Mouse (Mus musculus): Measurements from ENCODE around the gene Syce2. TPM values are rescaled to one million over a fixed set of nuclear protein-coding genes. Genes with fewer than 3 reads are reported as not detected.
A peak's percentile ranks its signal among the peaks of the same experiment; 100 is the strongest.

The Syce2 gene
- polyA plus RNA-seq, 1 experiment from 2014 or later, result 35.4 TPM

DNA sequence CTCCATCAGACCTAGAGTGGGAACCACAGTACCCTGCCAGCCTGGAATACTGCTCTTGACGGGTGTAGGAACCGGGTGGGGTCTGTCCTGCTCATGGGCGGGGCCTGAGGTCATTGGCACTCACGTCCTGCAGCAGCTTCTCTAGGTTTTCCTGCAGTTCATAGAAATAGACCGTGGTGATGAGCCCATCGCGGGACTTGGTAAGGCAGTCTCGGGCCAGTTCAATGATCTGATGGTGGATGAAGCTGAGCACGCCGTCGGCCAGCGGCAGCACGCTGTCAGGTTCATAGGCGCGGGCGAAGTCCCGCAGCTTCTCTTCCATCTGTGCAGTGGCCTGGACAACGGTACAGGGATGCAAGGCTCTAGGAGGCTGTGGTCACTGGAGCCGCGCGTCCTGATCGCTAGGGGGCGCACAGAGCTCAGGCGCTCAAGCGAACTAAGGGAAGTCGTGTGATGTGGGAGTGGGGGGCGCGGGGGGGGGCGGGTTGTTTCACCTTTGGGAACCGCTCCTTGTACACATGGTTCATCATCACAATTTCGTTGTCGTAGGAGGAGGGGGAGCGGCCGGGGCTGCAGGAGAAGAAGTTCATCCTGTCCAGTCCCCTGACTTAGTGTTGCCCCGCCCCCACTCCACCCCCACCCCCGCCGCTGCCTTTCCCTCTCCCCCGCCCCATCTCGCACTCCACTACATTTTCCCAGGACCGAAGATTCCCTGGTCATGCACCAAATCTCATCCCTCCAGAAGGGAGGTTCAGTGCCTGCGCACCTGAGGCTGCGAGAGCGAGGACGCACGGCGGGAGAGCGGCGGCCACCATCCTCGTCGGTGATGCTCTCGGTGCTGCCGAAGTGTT lies 56.8 kb downstream of the Syce2 start:
- Histone ChIP-seq H3K9ac (ENCODE audit: low read length) (no peak overlapping the region), H3K9me3 (replicated peaks; ENCODE audit: control insufficient read depth, low read length) (no peaks in the 10 kb centered on the region), H3K4me3 (ENCODE audit: low read length) (peak overlapping the region; percentile 33), H3K4me1 (ENCODE audit: control insufficient read depth, insufficient read depth, low read length) (peaks cover 7% of the 10 kb centered on the region), H3K4me2 (ENCODE audit: low read depth, low read length) (peak overlapping the region; percentile 59), H3K27ac (ENCODE audit: low read length) (no peak overlapping the region), H3K36me3 (ENCODE audit: control insufficient read depth, insufficient read depth) (no peaks in the 10 kb centered on the region), H3K27me3 (ENCODE audit: control insufficient read depth, insufficient read depth, low read length) (peaks cover 52% of the 10 kb centered on the region)
- 4% methylated on average over 48 of the region's 52 CpGs for WGBS
- peak; percentile 52; the same call in 1 of the 2 replicates for ATAC-seq (replicated peaks; ENCODE audit: extremely low read depth, insufficient read depth, low FRiP score)

DNA sequence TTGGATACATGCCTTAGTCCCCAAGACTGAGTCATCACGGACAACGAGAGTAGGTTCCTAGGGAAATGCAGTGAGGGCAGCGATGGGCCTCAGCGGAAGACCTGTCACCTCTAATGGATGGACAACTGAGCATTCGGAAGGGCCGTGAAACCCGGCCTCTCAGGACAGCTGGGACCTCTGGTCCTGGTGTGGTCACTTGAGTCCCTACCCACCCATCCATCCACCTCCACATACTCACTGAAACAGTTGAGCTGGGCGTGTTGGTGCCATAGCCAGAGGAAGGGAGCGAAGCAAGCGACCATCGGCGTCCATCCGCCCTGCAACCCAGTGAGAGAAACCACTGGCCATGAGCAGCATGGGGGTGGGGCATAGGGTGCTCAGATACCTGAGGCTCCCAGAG lies 58.7 kb downstream of the Syce2 start:
- H3K27ac ChIP-seq (ENCODE audit: low read length), result no peak overlapping the region
- H3K9me3 ChIP-seq (replicated peaks; ENCODE audit: control insufficient read depth, low read length), result no peaks in the 10 kb centered on the region
- WGBS, result 77% methylated on average over 13 of the region's 13 CpGs
- no peak for ATAC-seq (replicated peaks; ENCODE audit: extremely low read depth, insufficient read depth, low FRiP score)
- no peak overlapping the region for H3K4me2 ChIP-seq (ENCODE audit: low read depth, low read length)
- no peak overlapping the region for H3K4me3 ChIP-seq (ENCODE audit: low read length)
- H3K36me3 ChIP-seq (ENCODE audit: control insufficient read depth, insufficient read depth), result no peaks in the 10 kb centered on the region
- H3K27me3 ChIP-seq (ENCODE audit: control insufficient read depth, insufficient read depth, low read length), result peaks cover 60% of the 10 kb centered on the region
- no peak overlapping the region for H3K9ac ChIP-seq (ENCODE audit: low read length)
- H3K4me1 ChIP-seq (ENCODE audit: control insufficient read depth, insufficient read depth, low read length), result peaks cover 7% of the 10 kb centered on the region

DNA sequence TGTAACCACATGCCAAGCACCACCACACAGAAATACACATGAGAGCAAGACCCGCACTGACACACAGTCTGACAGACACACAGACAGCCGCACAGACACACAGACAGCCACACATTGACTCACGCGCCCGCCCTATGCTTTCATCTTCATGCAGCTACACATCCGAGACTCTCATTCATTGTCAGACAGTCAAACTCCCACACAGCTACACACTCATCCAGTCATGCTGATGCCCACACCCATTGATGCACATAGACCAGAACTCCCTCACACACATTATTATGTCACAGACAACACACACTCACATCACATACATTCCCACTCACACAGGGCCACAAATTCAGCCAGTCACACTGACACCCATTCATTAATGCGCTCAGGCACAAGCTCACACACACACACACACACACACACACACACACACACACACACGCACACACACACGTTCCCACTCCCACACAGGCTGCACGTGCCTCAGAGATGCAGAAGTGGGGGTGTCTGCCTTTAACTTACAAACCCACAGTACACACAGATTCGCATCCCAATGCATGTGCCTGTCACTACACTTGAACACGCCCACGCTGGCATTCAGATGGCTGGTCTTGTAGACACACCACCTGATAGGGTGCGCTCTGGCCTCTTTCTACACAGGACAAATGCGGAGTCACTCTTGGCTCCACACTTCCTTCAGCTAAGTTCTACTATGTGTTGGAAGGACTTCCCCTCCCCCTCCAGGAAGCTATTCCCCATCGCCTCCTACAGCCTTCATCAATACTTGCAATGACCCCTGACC lies 62.1 kb downstream of the Syce2 start:
- H3K9me3 ChIP-seq (replicated peaks; ENCODE audit: control insufficient read depth, low read length), result no peaks in the 10 kb centered on the region
- H3K4me3 ChIP-seq (ENCODE audit: low read length), result no peak overlapping the region
- no peaks in the 10 kb centered on the region for H3K36me3 ChIP-seq (ENCODE audit: control insufficient read depth, insufficient read depth)
- H3K27me3 ChIP-seq (ENCODE audit: control insufficient read depth, insufficient read depth, low read length), result peaks cover 79% of the 10 kb centered on the region
- H3K4me2 ChIP-seq (ENCODE audit: low read depth, low read length), result no peak overlapping the region
- ATAC-seq (replicated peaks; ENCODE audit: extremely low read depth, insufficient read depth, low FRiP score), result no peak
- H3K4me1 ChIP-seq (ENCODE audit: control insufficient read depth, insufficient read depth, low read length), result peaks cover 5% of the 10 kb centered on the region
- no peak overlapping the region for H3K27ac ChIP-seq (ENCODE audit: low read length)
- no peak overlapping the region for H3K9ac ChIP-seq (ENCODE audit: low read length)
- 75% methylated on average over 16 of the region's 16 CpGs for WGBS

- Histone ChIP-seq H3K36me3 (ENCODE audit: control insufficient read depth, insufficient read depth) (no peaks in the 10 kb centered on the region), H3K4me3 (ENCODE audit: low read length) (no peak overlapping the region), H3K4me2 (ENCODE audit: low read depth, low read length) (no peak overlapping the region), H3K4me1 (ENCODE audit: control insufficient read depth, insufficient read depth, low read length) (peaks cover 4% of the 10 kb centered on the region; the same call in 1 of the 2 replicates), H3K27ac (ENCODE audit: low read length) (no peak overlapping the region), H3K27me3 (ENCODE audit: control insufficient read depth, insufficient read depth, low read length) (peaks cover 71% of the 10 kb centered on the region), H3K9me3 (replicated peaks; ENCODE audit: control insufficient read depth, low read length) (no peaks in the 10 kb centered on the region), H3K9ac (ENCODE audit: low read length) (no peak overlapping the region)
- ATAC-seq (replicated peaks; ENCODE audit: extremely low read depth, insufficient read depth, low FRiP score), result no peak
- whole genome bisulfite sequencing, result 4% methylated on average over 15 of the region's 15 CpGs
These were observed 62.9 kb downstream of the Syce2 start for GRCm38 (mm10) chr8:84934860-84935259.

DNA sequence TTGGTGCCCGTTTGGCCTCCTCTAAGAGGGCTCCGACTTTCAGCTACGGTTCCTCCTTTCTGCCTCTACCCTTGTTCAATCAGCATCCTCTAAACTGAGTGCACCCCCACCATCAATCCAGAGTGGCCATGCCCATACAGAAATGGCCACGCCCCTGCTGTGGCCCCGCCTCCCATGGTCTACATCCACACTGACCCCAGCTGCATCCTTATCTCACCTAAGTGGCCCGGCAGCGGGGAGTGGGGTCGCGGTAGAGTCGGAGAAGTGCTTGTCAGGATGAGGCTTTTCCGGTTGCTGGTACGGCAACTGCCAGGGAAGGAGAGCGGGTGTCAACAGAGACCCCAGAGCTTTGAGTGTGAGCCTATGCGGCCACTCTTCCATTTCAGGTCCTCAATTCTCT lies 63.6 kb downstream of the Syce2 start:
- no peak overlapping the region for H3K4me3 ChIP-seq (ENCODE audit: low read length)
- no peak overlapping the region for H3K27ac ChIP-seq (ENCODE audit: low read length)
- H3K9me3 ChIP-seq (replicated peaks; ENCODE audit: control insufficient read depth, low read length), result no peaks in the 10 kb centered on the region
- 5% methylated on average over 14 of the region's 14 CpGs for WGBS
- no peak overlapping the region for H3K4me2 ChIP-seq (ENCODE audit: low read depth, low read length)
- no peak; the same call in 1 of the 2 replicates for ATAC-seq (replicated peaks; ENCODE audit: extremely low read depth, insufficient read depth, low FRiP score)
- H3K9ac ChIP-seq (ENCODE audit: low read length), result no peak overlapping the region
- H3K27me3 ChIP-seq (ENCODE audit: control insufficient read depth, insufficient read depth, low read length), result peaks cover 64% of the 10 kb centered on the region
- peaks cover 4% of the 10 kb centered on the region; the same call in 1 of the 2 replicates for H3K4me1 ChIP-seq (ENCODE audit: control insufficient read depth, insufficient read depth, low read length)
- no peaks in the 10 kb centered on the region for H3K36me3 ChIP-seq (ENCODE audit: control insufficient read depth, insufficient read depth)

GRCm38 (mm10) chr8:84936041-84936961 lies 64.4 kb downstream of the Syce2 start:
- Histone ChIP-seq H3K9ac (ENCODE audit: low read length) (peak overlapping the region; percentile 37; the same call in 1 of the 2 replicates), H3K4me1 (ENCODE audit: control insufficient read depth, insufficient read depth, low read length) (peaks cover 4% of the 10 kb centered on the region; the same call in 1 of the 2 replicates), H3K27ac (ENCODE audit: low read length) (no peak overlapping the region), H3K4me3 (ENCODE audit: low read length) (peak overlapping the region; percentile 48), H3K36me3 (ENCODE audit: control insufficient read depth, insufficient read depth) (no peaks in the 10 kb centered on the region), H3K4me2 (ENCODE audit: low read depth, low read length) (peak overlapping the region; percentile 70), H3K9me3 (replicated peaks; ENCODE audit: control insufficient read depth, low read length) (no peaks in the 10 kb centered on the region), H3K27me3 (ENCODE audit: control insufficient read depth, insufficient read depth, low read length) (peaks cover 62% of the 10 kb centered on the region)
- ATAC-seq (replicated peaks; ENCODE audit: extremely low read depth, insufficient read depth, low FRiP score), result no peak
- WGBS, result 24% methylated on average over 23 of the region's 23 CpGs

DNA sequence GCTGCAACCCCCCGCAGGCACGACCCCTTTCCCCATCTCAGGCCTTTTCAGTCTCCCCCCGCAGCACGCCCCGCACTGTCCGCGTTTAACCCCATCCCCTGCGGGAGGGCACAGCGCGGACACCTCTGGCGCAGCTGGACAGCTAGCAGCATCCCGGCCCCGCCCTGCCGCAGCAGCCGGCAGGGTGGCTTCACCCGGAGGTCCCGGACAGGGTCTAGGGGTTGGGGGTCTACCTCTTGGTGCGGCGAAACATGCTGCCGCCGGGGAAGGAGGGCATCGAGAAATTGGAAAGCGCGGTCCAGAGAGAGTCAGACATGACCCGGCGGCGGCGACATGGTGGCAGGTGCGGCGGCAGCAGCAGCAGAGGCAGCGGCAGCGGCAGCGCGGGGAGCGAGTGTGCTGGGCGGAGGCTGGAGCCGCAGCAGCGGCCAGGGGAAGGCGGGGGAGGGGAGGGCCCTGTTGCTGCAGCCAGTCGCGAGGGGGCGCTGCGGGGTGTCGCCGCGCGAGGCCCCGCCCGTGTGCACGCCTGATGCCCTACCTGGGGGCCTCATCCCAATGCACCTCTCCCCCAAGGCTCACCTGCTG lies 65.1 kb downstream of the Syce2 start, which contains the start of gene Mast1:
TSS of gene Mast1 (minus strand) at position 398 of the 585 bp plus-strand sequence.
- Histone ChIP-seq H3K9ac (ENCODE audit: low read length) (peak within 1 kb of the TSS; percentile 37; the same call in 1 of the 2 replicates), H3K27ac (ENCODE audit: low read length) (no peak within 1 kb of the TSS)
- under 1% methylated on average over 43 of the region's 50 CpGs for WGBS

More for the DNA sequence above, 65.1 kb downstream of the Syce2 start, which contains the start of gene Mast1:
- Histone ChIP-seq H3K9me3 (replicated peaks; ENCODE audit: control insufficient read depth, low read length) (no peaks in the 10 kb centered on the region), H3K36me3 (ENCODE audit: control insufficient read depth, insufficient read depth) (no peaks in the 10 kb centered on the region), H3K4me2 (ENCODE audit: low read depth, low read length) (peak within 1 kb of the TSS; percentile 70), H3K27me3 (ENCODE audit: control insufficient read depth, insufficient read depth, low read length) (peaks cover 60% of the 10 kb centered on the region), H3K4me3 (ENCODE audit: low read length) (peak within 1 kb of the TSS; percentile 48), H3K4me1 (ENCODE audit: control insufficient read depth, insufficient read depth, low read length) (peaks cover 4% of the 10 kb centered on the region; the same call in 1 of the 2 replicates)
- ATAC-seq (replicated peaks; ENCODE audit: extremely low read depth, insufficient read depth, low FRiP score), result no peak
